Mouse (Mus musculus) megakaryocyte, embryonic 14.5 days (primary cell): ENCODE results near the gene Mus81. TPM values are rescaled to one million over a fixed set of nuclear protein-coding genes. Genes with fewer than 3 reads are reported as not detected.
A peak's percentile ranks its signal among the peaks of the same experiment; 100 is the strongest.
"Not testable (repeated sequence)": the region's sequence is repeated elsewhere in the genome, so short reads cannot be mapped to it uniquely, and the experiment has no call there.

Experiments
- H3K27me3 ChIP-seq: replicated peaks from 2 replicates; pipeline ENCODE3; 2012; ENCODE audit warnings: inconsistent platforms
- H3K36me3 ChIP-seq: replicated peaks from 2 replicates; pipeline ENCODE3; 2012; ENCODE audit warnings: low read length, inconsistent platforms, mixed read lengths
- H3K4me1 ChIP-seq: 2 replicates; pipeline ENCODE4 v1.6.1; 2012; ENCODE audit warnings: inconsistent platforms
- H3K4me3 ChIP-seq: replicated peaks from 2 replicates; pipeline ENCODE3; 2012; ENCODE audit warnings: moderate library complexity, mild to moderate bottlenecking, inconsistent platforms
- H3K9me3 ChIP-seq: 2 replicates; pipeline ENCODE4 v1.6.1; 2012; ENCODE audit warnings: inconsistent platforms
- FLI1 ChIP-seq: IDR thresholded peaks from 2 replicates; pipeline ENCODE4 v1.6.1; 2012; ENCODE audit warnings: low read length, inconsistent platforms, mixed read lengths
- GATA1 ChIP-seq: IDR thresholded peaks from 3 replicates; pipeline ENCODE4 v1.6.1; 2012; ENCODE audit warnings: mixed read lengths, low read length, inconsistent platforms, borderline replicate concordance
- polyA plus RNA-seq: library from polyadenylated mRNA; stranded (reverse); fragments of >175 nt; gene quantifications from 2 replicates; pipeline ENCODE4 v1.2.3, GENCODE M21; 2012; ENCODE audit warnings: low replicate concordance; ENCODE audit not compliant: insufficient read depth

The Mus81 gene
- polyA plus RNA-seq, 1 experiment = 40.1 TPM

- H3K36me3 ChIP-seq = peaks cover 57% of the 10 kb centered on the region
Measured at GRCm38 (mm10) chr19:5492641-5493040, 4.4 kb upstream of the Mus81 start.

GRCm38 (mm10) chr19:5490898-5491708 is 2.9 kb upstream of the Mus81 start:
- Histone ChIP-seq H3K36me3 (peaks cover 51% of the 10 kb centered on the region), H3K4me1 (peaks cover 62% of the 10 kb centered on the region), H3K27me3 (no peaks in the 10 kb centered on the region), H3K9me3 (no peaks in the 10 kb centered on the region), H3K4me3 (peak overlapping the region; percentile 97)
- TF ChIP-seq FLI1 = no peak; the same call in 1 of the 2 replicates
- TF ChIP-seq GATA1 = no peak

More at GRCm38 (mm10) chr19:5492641-5493040, 4.4 kb upstream of the Mus81 start:
- H3K27me3 ChIP-seq = no peaks in the 10 kb centered on the region
- no peak for TF ChIP-seq GATA1
- no peak for TF ChIP-seq FLI1
- no peaks in the 10 kb centered on the region for H3K9me3 ChIP-seq
- H3K4me1 ChIP-seq = peaks cover 57% of the 10 kb centered on the region
- H3K4me3 ChIP-seq = no peak overlapping the region

GRCm38 (mm10) chr19:5490313-5490897 is 2.2 kb upstream of the Mus81 start, which contains the start of gene Cfl1:
TSS of gene Cfl1 (plus strand) at chr19:5490455.
- Histone ChIP-seq H3K4me1 (peaks cover 65% of the 10 kb centered on the region), H3K9me3 (no peaks in the 10 kb centered on the region), H3K36me3 (peaks cover 51% of the 10 kb centered on the region), H3K4me3 (peak within 1 kb of the TSS; percentile 97), H3K27me3 (no peaks in the 10 kb centered on the region)
- TF ChIP-seq GATA1 = no peak
- TF ChIP-seq FLI1 = peak; percentile 68; the same call in 1 of the 2 replicates

GRCm38 (mm10) chr19:5489721-5490120 is 1.5 kb upstream of the Mus81 start:
- not testable (repeated sequence) for H3K27me3 ChIP-seq, H3K9me3 ChIP-seq
- H3K4me3 ChIP-seq = peak overlapping the region; percentile 97
- H3K4me1 ChIP-seq = peaks cover 71% of the 10 kb centered on the region
- peaks cover 52% of the 10 kb centered on the region for H3K36me3 ChIP-seq

- Histone ChIP-seq H3K4me1 (peaks cover 69% of the 10 kb centered on the region), H3K36me3 (peaks cover 52% of the 10 kb centered on the region), H3K27me3 (no peaks in the 10 kb centered on the region), H3K9me3 (no peaks in the 10 kb centered on the region), H3K4me3 (peak overlapping the region; percentile 93)
- TF ChIP-seq GATA1 = no peak
- no peak for TF ChIP-seq FLI1
Measured at GRCm38 (mm10) chr19:5488878-5489571, 823 bp upstream of the Mus81 start.

- no peak overlapping the region for H3K4me3 ChIP-seq
- TF ChIP-seq GATA1 = no peak
- no peak for TF ChIP-seq FLI1
Measured at GRCm38 (mm10) chr19:5486771-5487170, 1.4 kb downstream of the Mus81 start.

GRCm38 (mm10) chr19:5486286-5486685 is 1.9 kb downstream of the Mus81 start:
- Histone ChIP-seq H3K4me3 (no peak overlapping the region), H3K4me1 (peaks cover 46% of the 10 kb centered on the region), H3K9me3 (no peaks in the 10 kb centered on the region), H3K36me3 (peaks cover 55% of the 10 kb centered on the region), H3K27me3 (no peaks in the 10 kb centered on the region)
- TF ChIP-seq FLI1 (no peak), GATA1 (no peak)

More at GRCm38 (mm10) chr19:5486771-5487170, 1.4 kb downstream of the Mus81 start:
- peaks cover 53% of the 10 kb centered on the region for H3K36me3 ChIP-seq
- no peaks in the 10 kb centered on the region for H3K9me3 ChIP-seq
- H3K27me3 ChIP-seq = no peaks in the 10 kb centered on the region
- H3K4me1 ChIP-seq = peaks cover 46% of the 10 kb centered on the region

GRCm38 (mm10) chr19:5485821-5486220 is 2.4 kb downstream of the Mus81 start:
- no peaks in the 10 kb centered on the region for H3K27me3 ChIP-seq
- H3K9me3 ChIP-seq = no peaks in the 10 kb centered on the region
- H3K36me3 ChIP-seq = peaks cover 55% of the 10 kb centered on the region
- peaks cover 46% of the 10 kb centered on the region for H3K4me1 ChIP-seq
- TF ChIP-seq FLI1 = no peak
- TF ChIP-seq GATA1 = no peak
- H3K4me3 ChIP-seq = no peak overlapping the region

- H3K9me3 ChIP-seq = no peaks in the 10 kb centered on the region
- H3K36me3 ChIP-seq = peaks cover 55% of the 10 kb centered on the region
- TF ChIP-seq FLI1 (no peak), GATA1 (no peak)
- H3K4me3 ChIP-seq = no peak overlapping the region
- H3K4me1 ChIP-seq = peaks cover 46% of the 10 kb centered on the region
- peaks cover under 1% of the 10 kb centered on the region for H3K27me3 ChIP-seq
Measured at GRCm38 (mm10) chr19:5485371-5485770, 2.8 kb downstream of the Mus81 start.
